Mouse (Mus musculus): ENCODE results near the gene Wbp4. TPM values are rescaled to one million over a fixed set of nuclear protein-coding genes. Genes with fewer than 3 reads are reported as not detected.
"Not testable (repeated sequence)": the region's sequence is repeated elsewhere in the genome, so short reads cannot be mapped to it uniquely, and the experiment has no call there.

Gene Wbp4
- polyA plus RNA-seq, 1 experiment from 2014 or later = 43.4 TPM

- WGBS = 94% methylated on average over 1 of the region's 1 CpGs
- no peaks in the 10 kb centered on the region for H3K9me3 ChIP-seq
- no peak overlapping the region for H3K9ac ChIP-seq
- H3K4me1 ChIP-seq = no peaks in the 10 kb centered on the region
- no peaks in the 10 kb centered on the region for H3K27me3 ChIP-seq (replicated peaks)
- no peak overlapping the region for H3K4me3 ChIP-seq
- no peak overlapping the region for H3K27ac ChIP-seq
- no peak for ATAC-seq (replicated peaks)
- no peak overlapping the region for H3K4me2 ChIP-seq
- no peaks in the 10 kb centered on the region for H3K36me3 ChIP-seq (replicated peaks)
Measured at GRCm38 (mm10) chr14:79434068-79434467, 47.3 kb downstream of the Wbp4 start.

DNA sequence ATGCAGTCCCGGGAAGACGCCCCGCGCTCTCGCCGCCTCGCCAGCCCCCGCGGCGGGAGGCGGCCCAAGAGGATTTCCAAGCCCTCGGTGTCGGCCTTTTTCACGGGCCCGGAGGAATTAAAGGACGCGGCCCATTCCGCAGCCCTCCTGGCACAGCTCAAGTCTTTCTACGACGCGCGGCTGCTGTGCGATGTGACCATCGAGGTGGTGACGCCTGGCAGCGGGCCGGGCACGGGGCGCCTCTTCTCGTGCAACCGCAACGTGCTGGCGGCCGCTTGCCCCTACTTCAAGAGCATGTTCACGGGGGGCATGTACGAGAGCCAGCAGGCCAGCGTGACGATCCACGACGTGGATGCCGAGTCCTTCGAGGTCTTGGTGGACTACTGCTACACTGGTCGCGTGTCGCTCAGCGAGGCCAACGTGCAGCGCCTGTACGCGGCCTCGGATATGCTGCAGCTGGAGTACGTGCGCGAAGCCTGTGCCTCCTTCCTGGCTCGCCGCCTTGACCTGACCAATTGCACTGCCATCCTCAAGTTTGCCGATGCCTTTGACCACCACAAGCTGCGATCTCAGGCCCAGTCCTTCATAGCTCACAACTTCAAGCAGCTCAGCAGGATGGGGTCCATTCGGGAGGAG is 54.5 kb downstream of the Wbp4 start:
- H3K9ac ChIP-seq = peak overlapping the region; percentile 63
- peaks cover 11% of the 10 kb centered on the region; the same call in 1 of the 2 replicates for H3K36me3 ChIP-seq (replicated peaks)
- not testable (repeated sequence) for H3K27me3 ChIP-seq (replicated peaks); H3K4me1 ChIP-seq; H3K9me3 ChIP-seq
- H3K4me3 ChIP-seq = peak overlapping the region; percentile 59
- 57% methylated on average over 12 of the region's 59 CpGs for WGBS
- H3K4me2 ChIP-seq = peak overlapping the region; percentile 51
- ATAC-seq (replicated peaks) = peak; percentile 73
- H3K27ac ChIP-seq = peak overlapping the region; percentile 89

DNA sequence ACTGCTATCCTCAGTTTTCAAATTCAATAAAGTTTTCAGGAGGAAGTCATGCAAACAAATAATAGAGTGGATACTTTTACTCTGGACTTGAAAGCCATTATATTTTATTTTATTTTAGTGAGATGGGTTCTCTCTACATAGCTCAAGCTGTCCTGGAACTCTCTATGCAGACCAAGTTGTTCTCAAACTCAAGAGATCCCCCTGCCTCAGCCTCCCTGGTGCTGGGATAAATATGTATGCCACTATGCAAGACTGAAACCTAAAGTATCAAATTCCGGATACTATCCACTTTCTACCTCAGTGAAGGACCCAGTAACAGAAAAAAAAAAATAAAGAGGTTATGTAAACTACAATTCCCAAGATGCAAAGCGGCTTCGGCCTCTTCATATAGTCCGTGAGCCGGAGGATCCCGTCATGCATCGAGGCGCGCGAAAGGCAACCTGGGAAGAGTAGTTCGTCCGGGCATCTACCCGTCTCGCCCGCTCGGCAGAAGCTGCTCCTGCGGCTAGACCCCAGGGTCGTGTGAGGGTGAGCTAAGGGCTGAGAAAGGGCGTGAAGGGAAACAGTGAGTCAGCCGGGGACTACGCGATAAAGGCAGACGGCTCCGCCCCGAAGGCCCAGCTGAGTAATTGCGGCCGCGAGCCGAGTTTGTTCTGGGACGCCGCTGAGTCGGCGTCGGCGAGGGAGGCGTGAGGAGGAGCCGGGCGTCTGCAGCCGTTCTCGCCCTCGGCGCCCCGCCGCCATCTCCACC is 55.2 kb downstream of the Wbp4 start, which contains the start of gene Kbtbd7:
Gene Kbtbd7 (plus strand): TSS at position 533 of the 751 bp plus-strand sequence.
- Histone ChIP-seq H3K4me1 (0 out of 2 replicates have a peak, but pooled peaks cover 3% of the 10 kb centered on the region), H3K4me3 (peak within 1 kb of the TSS; percentile 59), H3K4me2 (peak within 1 kb of the TSS; percentile 51), H3K9me3 (no peaks in the 10 kb centered on the region), H3K27ac (peak within 1 kb of the TSS; percentile 89), H3K36me3 (replicated peaks) (peaks cover 11% of the 10 kb centered on the region; the same call in 1 of the 2 replicates), H3K9ac (peak within 1 kb of the TSS; percentile 63), H3K27me3 (replicated peaks) (no peaks in the 10 kb centered on the region)
- peak; percentile 98 for ATAC-seq (replicated peaks)
- under 1% methylated on average over 34 of the region's 44 CpGs for WGBS

- 42% methylated on average over 20 of the region's 20 CpGs for WGBS
- ATAC-seq (replicated peaks) = no peak
- Histone ChIP-seq H3K36me3 (replicated peaks) (no peaks in the 10 kb centered on the region), H3K4me3 (no peak overlapping the region), H3K27ac (no peak overlapping the region), H3K4me2 (no peak overlapping the region), H3K9me3 (no peaks in the 10 kb centered on the region), H3K27me3 (replicated peaks) (no peaks in the 10 kb centered on the region), H3K9ac (no peak overlapping the region), H3K4me1 (no peaks in the 10 kb centered on the region)
Measured at GRCm38 (mm10) chr14:79420083-79420685, 61.1 kb downstream of the Wbp4 start.

DNA sequence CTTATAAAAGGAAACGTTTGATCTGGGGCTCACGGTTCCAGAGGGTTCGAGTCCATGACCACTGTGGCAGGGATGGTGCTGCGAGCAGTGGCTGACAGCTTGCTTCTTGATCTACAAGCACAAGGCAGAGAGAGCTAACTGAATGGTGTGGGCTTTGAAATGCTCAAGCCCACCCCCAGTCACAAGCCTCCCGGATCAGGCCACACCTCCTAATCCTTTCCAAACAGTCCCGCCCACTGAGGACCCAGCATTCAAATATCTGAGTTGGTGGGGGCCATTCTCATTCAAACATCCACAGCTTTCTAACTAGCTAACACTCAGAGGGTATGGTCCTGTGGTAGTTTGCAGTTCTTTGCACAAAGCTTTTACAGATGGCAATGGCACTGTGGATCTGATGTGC is 68.2 kb downstream of the Wbp4 start:
- 0 out of 2 replicates have a peak, but pooled peaks cover 4% of the 10 kb centered on the region for H3K36me3 ChIP-seq (replicated peaks)
- no peaks in the 10 kb centered on the region for H3K9me3 ChIP-seq
- no peak for ATAC-seq (replicated peaks)
- H3K9ac ChIP-seq = no peak overlapping the region
- H3K4me1 ChIP-seq = no peaks in the 10 kb centered on the region
- WGBS = 70% methylated on average over 6 of the region's 6 CpGs
- no peak overlapping the region for H3K4me2 ChIP-seq
- H3K4me3 ChIP-seq = no peak overlapping the region
- no peaks in the 10 kb centered on the region for H3K27me3 ChIP-seq (replicated peaks)
- no peak overlapping the region for H3K27ac ChIP-seq

GRCm38 (mm10) chr14:79410662-79411061 is 70.7 kb downstream of the Wbp4 start:
- Histone ChIP-seq H3K4me3 (no peak overlapping the region), H3K4me2 (no peak overlapping the region), H3K27ac (no peak overlapping the region), H3K36me3 (replicated peaks) (0 out of 2 replicates have a peak, but pooled peaks cover 7% of the 10 kb centered on the region), H3K4me1 (no peaks in the 10 kb centered on the region), H3K27me3 (replicated peaks) (no peaks in the 10 kb centered on the region), H3K9me3 (no peaks in the 10 kb centered on the region), H3K9ac (no peak overlapping the region)
- no peak for ATAC-seq (replicated peaks)
- 80% methylated on average over 2 of the region's 2 CpGs for WGBS

Other genes with a start within 250 kb of the Wbp4 start
- 0.06 TPM in 1 of 2 replicates, not detected in the other for gene Zfp957, start 234.2 kb downstream of the Wbp4 start, polyA plus RNA-seq (2015; fragmentation: Nextera tagmentation; extraction: Ambion mirVana)
- 21.4 and 33.6 TPM in 2 replicates for gene Rgcc, start 179.9 kb downstream of the Wbp4 start, polyA plus RNA-seq (2015; fragmentation: Nextera tagmentation; extraction: Ambion mirVana)
- gene Naa16, start 90.7 kb downstream of the Wbp4 start, polyA plus RNA-seq (2015; fragmentation: Nextera tagmentation; extraction: Ambion mirVana) = 20.2 and 22.8 TPM in 2 replicates
- gene Mtrf1, start 83.7 kb downstream of the Wbp4 start, polyA plus RNA-seq (2015; fragmentation: Nextera tagmentation; extraction: Ambion mirVana) = 10.8 and 11.2 TPM in 2 replicates
- gene Kbtbd7, start 55.0 kb downstream of the Wbp4 start, polyA plus RNA-seq (2015; fragmentation: Nextera tagmentation; extraction: Ambion mirVana) = 21.3 and 22.6 TPM in 2 replicates
- 1.7 and 1.9 TPM in 2 replicates for gene Kbtbd6, start 29.7 kb downstream of the Wbp4 start, polyA plus RNA-seq (2015; fragmentation: Nextera tagmentation; extraction: Ambion mirVana)
- 3.0 and 3.6 TPM in 2 replicates for gene Elf1, start 326 bp downstream of the Wbp4 start, polyA plus RNA-seq (2015; fragmentation: Nextera tagmentation; extraction: Ambion mirVana)
- gene Sugt1, start 106.2 kb upstream of the Wbp4 start, polyA plus RNA-seq (2015; fragmentation: Nextera tagmentation; extraction: Ambion mirVana) = 100 and 108 TPM in 2 replicates
- 1.9 and 2.1 TPM in 2 replicates for gene Cnmd, start 180.7 kb upstream of the Wbp4 start, polyA plus RNA-seq (2015; fragmentation: Nextera tagmentation; extraction: Ambion mirVana)

Data from midbrain, embryonic 15.5 days (tissue).